Mouse (Mus musculus) cerebellum, adult 18-20 months (tissue): ENCODE measurements around the gene Nim1k.
A peak's percentile ranks its signal among the peaks of the same experiment; 100 is the strongest.

Source experiments
- DNase-seq, 2 experiments: peaks; one replicate each; pipeline ENCODE4 v3.0.0; 2021

Gene Nim1k

DNA sequence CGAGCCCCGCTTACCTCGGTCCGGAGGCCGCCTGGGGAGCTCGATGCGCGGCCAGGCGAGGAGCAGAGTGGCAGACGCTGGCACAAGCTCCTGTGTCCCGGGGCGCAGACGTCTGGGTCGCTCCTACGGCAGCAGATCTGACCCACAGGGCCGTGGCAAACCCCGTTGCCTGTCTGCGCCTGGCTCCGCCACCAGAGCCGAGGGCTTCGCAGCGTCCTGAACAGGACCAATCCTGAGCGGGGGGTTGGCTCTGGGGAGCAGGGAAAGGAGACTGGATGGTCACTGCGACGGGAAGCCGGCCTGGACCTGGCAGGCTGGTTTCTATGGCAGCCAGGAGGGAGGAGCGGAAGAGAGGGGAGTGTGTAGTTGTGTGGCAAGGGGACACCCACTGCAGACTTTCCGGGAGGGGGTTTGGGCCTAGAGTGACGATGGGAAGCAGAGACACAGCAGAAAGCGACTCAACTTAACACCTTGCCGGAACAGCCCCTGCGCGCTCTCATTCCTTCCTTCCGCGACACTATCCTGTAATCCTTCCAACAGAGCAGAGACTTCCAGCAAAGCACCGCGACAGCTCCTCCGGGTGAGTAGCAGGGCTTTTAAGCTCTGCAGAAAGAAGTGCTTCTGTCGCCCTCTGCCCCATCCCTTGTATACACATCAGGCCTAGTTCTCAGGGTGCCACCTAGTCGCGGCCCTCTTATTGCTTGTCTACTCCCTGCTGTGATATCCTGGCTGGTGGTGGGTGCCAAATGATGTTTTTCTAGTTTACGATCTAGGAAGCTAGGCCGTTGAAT is at the start of gene Nim1k:
Gene Nim1k (minus strand): TSS at position 202 of the 791 bp plus-strand sequence.
- DNase-seq, result peak; percentile 83 to 91

DNA sequence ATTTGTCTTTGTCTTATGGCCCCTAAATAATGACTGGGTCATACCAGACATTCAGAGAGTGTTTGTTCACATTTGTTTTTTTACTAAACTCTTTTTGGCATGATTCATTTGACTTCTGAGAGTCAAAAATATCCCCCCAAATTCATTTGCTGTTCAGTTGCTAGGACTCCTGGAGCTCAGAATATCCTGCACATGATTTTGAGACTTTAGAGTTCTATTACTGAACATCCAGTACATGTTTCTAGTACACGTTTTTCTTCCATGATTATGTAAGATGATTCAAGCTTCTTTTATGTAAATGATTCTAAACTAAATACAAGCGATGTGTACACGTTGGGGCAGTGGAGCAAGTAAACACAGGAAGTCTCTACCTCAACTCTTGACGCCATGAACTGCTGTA is 42.0 kb upstream of the Nim1k start:
- DNase-seq, result no peak

DNA sequence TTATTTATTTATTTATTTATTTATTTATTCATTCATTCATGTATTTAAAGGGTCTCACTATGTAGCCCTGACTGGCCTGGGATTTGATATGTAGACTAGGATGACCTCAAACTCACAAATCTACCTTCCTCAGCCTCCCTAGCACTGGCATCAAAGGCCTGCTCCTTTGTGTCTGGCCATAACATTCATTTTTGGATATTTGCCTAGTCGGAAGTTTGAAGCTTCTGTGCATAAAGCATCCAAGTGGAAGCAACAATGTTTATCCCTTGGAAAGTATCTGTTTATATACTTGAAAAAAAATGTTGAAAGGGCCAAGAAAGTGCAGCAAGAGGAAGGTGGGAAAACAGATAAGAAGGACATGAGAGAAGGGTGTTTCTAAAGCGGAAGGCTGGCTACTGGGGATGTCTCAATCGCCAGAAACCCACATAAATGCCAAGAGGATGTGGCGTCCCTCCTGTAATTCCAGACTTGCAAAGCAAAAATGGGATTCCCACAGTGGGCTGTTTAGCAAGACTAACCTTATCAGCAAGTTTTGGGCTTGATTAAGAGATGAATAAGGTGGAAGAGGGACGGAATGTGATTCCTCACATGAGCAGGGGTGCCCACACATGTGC is 37.2 kb upstream of the Nim1k start:
- no peak for DNase-seq

DNA sequence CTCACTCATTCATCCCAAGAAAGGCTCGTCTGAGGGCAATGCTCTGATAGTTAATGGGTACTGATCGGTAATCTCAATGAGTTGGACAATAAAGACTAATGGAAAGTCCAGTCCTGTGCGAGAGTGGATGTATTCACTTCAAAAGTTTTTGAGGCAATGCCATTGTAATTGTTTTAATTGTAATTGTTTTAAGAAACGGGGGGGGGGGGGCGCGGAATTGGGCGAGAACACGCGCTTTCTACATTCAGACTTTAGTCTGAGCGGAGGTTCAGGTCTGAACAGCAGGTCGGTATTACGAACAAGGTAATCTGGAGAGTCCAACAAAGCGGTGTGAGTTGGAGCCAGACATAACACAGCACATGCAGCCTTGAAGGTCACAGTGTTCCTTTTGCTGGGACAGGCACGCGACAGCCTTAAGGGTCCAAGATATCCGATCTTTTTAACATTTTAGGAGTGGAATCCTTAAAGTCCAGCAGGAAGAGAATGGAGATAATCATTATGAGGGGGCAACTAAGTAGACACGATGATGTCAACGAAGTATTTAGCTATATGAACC is 36.0 kb upstream of the Nim1k start:
- DNase-seq, result peak in 1 of 2 experiments; percentile 15

DNA sequence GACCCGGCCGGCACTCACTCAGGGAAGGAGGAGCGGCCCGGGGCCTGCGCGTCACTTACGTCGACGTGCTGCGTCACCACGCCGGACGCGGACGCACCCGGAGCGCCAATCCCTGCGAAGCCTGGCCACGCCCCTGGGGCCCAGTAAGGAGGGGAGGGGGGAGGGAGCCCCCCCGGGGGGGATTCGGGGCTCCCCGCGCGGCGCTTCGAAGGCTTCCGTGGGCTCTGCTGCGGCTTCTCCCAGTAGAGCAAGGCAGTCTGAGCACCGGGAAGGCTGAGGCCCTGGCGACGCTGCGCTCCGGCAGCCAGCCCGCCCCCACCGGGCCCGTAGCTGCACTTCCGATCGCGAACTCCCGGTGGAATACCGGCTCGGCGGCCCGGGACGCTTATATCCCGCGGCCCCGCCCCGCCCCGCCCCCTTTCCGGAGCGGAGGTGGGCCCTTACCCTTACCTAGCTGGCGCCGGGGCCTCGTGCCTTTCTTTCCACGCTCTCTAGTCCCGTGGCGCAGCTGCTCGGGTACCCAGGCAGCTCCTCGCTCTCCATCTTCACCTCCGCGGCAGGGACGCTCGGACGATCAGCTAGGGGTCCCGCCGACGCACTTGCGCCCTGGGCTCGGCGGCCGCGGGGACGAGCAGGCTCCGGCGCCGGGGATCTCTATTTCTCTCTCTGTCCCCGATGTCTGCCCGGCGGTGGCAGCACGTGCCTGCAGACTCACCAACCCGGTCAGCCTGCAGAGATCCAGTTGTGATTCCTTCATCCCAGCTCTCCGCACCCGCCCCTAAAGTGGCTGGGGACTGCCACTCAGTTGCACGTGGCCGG is 35.3 kb upstream of the Nim1k start, which contains the start of gene Zfp131:
Gene Zfp131 (minus strand): TSS at position 129 of the 819 bp plus-strand sequence.
- DNase-seq, result peak; percentile 96

DNA sequence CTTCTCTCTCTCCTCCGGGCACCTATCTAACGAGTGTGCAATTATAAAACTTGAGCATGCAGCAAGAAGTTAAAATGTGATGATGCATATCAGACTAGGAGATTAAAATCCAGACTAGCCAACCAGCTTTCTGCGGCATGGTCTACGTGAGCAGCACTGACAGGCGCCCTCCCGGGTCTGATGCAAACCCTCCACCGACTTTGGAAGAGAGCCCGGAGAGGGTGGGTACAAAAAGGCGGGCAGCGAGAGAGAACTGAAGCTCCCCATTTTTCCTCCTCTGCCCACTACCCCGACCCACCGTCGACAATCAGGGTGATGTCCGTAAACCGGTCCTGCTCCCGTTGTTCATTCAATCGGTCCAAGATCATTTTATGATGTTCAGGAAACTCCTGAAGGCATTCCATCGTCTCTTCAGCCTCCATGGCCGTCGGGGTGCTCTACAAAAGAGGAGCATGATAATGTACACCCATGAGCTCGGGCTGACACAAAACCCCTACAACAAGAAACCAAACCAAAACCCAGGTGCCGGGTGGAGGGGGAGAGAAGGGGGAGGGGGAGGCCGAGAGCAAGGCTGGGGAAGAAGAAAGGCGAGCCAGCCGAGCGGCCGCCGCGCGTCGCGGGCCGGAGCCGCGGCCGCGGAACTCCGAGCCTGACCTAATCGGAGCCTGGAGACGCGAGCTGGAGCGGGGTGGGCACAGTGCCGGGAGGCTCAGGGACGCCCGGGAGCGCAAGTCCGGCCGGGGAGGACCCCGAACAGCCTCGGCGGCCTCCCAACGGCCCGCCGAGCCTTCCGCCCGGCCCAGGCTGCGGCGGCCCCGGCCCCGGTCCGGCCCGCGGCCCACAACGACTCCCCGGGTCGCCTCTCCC is 34.4 kb upstream of the Nim1k start:
- DNase-seq, result peak; percentile 67 to 83

DNA sequence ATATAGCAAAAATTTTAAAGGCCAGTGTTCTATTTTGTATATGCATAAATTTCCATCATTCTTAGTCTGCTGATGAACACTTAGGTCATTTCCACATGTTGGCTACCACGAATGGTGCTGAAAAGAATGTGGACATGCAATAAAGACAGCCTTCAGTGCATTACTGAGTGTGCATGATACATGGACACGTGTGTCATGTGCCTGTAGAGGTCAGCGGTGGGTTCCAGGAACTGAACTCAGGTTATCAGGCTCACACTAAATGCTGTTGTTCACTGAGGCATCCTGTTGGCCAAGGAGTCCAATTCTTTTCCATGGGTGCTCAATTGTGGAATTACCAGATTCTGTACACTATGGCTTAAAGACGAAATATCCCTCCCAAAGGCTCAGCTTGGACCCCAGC is 27.9 kb upstream of the Nim1k start:
- no peak for DNase-seq

DNA sequence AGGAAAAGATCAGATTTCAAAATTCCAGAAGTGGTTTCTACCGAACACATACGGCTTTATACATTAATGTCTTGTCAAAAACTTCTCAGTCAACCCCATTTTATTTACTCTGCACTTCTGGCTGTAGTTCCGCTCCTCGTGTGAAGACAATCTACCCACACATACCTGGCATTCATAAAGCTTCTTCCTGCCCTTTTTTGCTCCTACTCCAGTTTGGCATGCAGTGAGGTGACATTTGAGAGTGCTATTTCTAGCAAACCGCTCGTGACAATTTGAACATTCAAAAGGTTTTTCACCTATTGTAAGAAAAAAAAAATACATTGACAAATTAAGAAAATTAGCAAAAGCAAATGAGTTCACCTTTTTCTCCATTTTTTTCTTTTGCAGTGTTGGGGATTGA is 12.9 kb upstream of the Nim1k start:
- no peak for DNase-seq

DNA sequence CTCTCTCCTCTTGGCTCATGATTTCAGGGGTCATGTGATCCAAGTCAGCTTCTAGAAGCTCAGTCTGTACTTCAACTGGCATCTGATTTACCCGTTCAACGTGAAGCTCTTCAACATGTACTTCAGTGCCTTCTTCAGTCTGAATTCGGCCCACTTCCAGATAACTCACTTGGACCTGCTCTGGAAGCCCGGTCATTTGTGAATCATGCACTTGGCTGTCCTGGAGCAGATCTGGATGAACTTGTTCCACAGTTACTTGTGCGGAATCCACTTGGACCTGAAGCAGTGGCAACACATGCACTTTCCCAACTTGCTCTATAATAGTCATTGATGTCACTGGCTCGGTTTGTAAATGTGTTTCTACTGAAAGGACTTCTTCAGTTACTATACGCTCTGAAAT is 10.8 kb upstream of the Nim1k start:
- DNase-seq, result no peak

DNA sequence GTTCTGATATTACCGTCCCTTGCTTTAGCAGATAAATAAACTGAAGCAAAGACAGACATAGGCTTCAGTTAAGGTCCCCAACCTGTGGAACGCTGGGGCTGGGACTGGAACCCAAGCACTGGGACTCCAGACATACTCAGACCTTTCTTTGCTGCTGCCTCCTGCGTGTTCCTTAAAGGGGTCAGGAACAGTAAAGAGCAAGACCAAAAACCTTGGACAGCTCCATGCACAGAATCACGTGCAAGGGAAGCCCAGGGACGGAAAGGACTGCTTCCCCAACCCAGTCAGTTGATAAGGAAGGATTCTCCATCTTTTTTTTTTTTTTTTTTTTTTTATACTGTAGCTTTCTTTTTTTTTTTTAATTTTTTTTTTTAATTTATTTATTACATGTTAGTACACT is 1.1 kb upstream of the Nim1k start:
- DNase-seq, result no peak

DNA sequence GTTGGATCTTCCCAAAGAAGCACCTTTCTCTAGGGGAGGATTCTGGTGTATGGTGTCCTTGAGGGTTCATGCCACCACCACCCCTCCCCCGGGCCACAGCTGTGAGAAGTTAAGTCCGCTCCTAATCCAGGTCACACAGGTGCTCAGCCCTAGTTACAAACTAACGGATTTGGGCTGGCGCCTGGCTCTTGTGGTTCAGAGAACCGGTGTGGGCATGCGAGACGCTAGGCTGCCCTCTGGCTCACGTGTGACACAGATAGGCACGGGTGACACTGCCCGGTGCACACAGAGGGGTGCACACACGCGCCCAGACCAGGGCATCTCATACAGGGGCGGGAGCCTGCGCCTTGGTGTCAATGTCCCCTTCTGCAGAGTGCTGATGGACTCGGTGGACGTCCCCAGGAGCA is 538 bp downstream of the Nim1k start:
- DNase-seq, result peak in 1 of 2 experiments; percentile 57

DNA sequence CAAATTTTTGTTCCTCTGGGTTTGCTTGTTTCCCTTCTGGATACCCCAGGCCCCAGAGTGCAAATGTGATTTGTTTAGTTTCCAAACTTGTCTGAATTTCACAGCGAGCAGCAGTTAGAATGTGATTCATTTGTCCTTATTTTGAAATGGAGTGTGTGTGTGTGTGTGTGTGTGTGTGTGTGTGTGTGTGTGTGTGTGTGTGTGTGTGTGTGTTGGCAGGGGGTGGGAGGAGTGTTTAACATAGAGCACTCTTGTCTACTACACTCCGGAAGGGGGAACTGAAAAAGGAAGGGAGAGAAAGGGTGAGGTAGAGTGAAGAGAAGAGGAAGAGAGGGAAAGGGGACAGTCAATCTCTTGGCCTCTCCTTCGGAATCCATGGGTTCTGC is 1.1 kb downstream of the Nim1k start:
- DNase-seq, result no peak

DNA sequence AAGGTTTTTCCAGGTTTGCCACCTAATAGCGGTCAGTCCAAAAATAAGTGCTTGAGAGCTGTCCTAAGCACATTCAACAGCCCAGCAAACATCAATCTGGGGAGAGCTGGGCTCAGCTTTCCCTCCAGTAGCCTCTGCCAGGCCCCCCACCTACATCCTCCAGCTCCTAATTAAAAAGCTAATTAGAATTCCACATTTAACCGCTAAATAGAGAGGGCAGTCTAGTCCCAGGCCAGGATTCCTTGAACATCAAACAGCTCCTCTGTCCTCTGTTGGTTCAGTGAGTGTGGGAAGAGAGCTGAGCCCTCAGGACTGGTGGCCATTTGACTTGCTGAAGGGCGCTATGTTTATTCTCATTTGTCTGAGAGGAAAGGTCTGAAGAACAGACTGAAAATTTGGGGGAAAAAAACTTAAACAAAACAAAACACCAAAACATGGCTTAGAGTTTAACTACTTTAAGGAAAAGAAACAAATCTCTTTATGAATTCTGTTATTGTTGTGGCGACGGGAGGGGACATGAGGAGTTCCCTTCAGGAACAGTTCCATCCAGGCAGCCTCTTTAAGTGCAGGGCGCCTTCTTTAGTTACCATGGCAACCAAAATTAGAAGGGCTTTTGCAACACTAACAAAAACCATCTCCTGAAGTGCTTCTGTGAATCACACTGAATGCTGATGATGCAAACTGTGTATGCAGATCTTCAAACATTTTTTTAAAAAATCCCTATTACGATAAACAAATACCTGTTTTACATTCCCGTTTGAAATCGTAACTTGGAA is 1.6 kb downstream of the Nim1k start:
- DNase-seq, result peak in 1 of 2 experiments; percentile 24

DNA sequence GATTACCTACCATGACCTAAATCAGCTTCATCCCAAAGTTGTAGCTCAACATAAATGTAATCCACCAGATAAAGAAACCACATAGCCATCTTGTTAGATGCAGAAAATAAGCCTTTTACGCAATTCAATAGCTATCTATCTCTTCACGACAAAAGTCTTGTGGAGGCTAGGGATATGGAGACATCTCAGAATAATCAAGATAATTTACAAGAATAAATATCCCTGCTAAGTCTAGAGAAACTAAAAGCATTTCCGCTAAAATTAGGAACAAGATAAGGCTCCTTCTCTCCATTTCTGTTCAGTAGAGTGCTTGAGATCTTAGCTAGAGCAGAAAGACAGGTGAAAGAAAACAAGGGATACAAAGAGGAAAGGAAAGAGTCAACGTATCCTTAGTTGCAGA is 8.8 kb downstream of the Nim1k start:
- no peak for DNase-seq

DNA sequence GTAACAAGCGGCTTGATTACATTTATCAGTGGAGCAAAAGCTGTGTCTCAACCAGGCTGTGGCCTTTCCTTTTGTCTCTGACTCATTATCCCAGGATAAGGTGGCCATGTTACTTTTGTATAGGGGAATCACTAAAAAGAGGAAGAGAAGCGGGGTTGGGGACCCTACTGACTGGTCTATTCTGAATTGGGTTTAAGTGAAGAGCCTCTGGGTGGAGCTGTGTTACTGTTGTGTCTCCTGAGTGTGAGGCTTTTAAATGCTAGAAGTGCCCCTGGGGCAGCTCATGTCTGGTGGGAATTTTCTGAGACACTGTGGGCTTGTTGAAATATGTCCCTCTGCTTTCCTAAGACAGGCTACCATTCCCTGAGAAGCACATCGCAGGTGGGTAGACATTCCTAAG is 12.2 kb downstream of the Nim1k start:
- DNase-seq, result no peak

DNA sequence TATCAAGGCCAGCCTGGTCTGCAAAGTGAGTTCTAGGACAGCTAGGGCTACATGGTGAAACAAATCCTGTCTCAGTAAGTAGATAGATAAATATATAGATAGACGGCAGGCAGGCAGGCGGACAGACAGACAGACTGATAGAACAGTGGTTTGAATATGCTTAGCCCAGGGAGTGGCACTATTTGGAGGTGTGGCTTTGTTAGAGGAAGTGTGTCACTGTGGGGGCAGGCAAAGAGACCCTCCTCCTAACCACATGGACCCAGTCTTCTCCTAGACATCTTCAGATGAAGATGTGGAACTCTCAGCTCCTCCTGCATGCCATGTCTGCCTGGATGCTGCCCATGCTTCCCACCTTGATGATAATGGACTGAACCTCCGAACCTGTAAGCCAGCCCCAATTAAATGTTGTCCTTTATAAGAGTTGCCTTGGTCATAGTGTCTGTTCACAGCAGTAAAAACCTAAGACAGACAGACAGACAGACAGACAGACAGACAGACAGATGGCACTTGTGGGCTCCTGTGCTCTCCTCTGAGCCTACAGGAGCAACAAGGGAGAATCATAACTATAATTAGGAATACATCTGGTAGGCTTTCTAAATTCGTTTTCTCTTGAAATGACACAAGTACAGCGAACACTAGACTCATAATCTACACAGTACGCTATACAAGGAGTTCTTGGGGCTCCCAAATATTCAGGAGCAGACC is 12.8 kb downstream of the Nim1k start:
- no peak for DNase-seq

DNA sequence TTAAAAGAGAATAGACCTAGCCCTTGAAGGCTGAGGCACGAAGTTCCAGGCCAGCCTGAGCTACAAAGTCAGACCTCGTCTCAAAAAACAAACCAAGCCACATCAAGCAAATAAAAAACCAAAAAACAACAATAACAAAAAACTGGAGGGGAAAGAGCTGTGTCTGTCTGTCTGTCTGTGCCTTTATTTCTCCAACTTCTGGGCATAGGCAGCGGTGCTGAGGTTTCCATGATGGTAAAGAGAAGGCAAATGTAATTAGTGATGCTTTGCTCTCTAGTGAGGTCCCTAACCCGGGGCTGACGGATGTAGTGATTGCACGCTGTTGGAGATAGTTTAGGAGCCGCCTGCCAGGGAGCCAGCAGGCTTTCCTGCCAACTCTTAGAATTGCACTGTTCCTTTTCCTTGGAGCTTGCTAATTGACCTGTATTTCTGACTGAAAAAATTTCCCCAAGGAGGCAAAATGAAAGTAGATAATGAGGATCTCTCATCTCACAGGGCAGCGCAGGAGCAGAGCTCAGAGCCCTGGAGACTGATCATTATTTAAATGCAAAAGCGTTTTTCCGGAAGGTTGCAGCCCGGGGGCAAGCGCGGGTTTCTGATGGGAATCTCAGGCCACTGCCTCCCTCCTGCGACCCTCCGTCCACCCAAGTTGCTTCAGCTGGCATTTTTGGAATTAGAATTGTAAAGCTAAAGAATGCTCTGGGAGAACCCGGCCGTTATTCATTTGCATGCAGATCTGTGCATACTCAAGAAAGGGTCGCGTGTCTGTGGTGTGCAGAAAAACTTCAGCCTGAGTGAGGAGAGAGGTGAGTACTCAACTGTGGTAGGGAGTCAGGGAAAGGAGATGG is 14.1 kb downstream of the Nim1k start:
- DNase-seq, result no peak

DNA sequence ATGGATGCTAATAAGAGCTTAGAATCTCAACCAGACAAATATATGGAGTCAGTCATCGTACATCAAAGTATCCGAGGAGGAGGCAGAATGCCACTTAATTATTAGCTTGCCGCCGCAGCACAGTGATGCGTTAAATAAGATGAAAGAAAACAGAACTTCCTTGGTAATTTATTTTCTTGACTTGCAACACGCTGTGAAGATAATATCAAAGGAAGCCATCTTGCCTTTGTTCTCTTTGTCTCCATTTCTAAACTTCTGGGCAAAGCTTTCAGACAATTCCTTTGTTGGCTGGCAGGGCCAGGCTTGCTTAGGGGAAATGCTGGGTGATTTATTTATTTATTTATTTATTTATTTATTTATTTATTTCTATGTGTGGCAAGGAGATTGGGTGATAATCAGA is 24.2 kb downstream of the Nim1k start:
- no peak for DNase-seq

DNA sequence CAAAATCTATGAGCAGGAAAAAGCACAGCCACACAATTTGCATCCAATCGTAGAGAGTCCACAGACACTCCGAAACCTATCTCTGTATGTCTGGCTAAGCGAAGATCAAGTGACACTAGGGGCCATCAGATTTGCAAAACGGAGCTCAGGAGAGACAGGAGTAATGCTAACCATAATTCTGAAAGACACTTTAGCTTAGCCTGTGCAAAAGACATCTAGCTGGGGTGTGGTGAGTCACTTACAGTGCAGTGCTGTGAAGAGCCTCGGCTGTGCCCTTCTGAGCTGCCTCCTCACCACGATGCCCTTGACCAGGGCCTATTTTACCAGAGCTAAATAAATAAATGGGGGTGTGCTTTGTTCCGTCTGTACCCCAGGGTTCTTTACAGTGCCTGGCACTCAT is 26.3 kb downstream of the Nim1k start:
- DNase-seq, result no peak
